Mouse (Mus musculus) heart, postnatal 0 days (tissue): Measurements from ENCODE around the gene Sema3a. TPM values are rescaled to one million over a fixed set of nuclear protein-coding genes. Genes with fewer than 3 reads are reported as not detected.
A peak's percentile ranks its signal among the peaks of the same experiment; 100 is the strongest.

Experiments
- ATAC-seq: fragments of 200-750 bp; cut with Nextera tagmentation; 2 replicates; pipeline ENCODE4 v1.8.0; 2017; ENCODE audit warnings: low read depth, moderate number of reproducible peaks, moderate library complexity; ENCODE audit not compliant: insufficient read depth
- DNase-seq: peaks from one replicate; pipeline ENCODE4 v3.0.0-alpha.2; 2016; ENCODE audit warnings: low spot score
- H3K27ac ChIP-seq: fragments of 300-500 bp; sonication (generic); 2 replicates; pipeline ENCODE4 v1.5.1; 2014; ENCODE audit warnings: low read depth, mild to moderate bottlenecking
- H3K27me3 ChIP-seq: fragments of 300-500 bp; sonication (generic); 2 replicates; pipeline ENCODE4 v1.6.1; 2014; ENCODE audit warnings: low read length, mixed read lengths; ENCODE audit not compliant: control insufficient read depth, insufficient read depth
- H3K36me3 ChIP-seq: fragments of 300-500 bp; sonication (generic); replicated peaks from 2 replicates; pipeline ENCODE4 v1.6.1; 2014; ENCODE audit warnings: low read length, mixed read lengths; ENCODE audit not compliant: control insufficient read depth, insufficient read depth
- H3K4me1 ChIP-seq: fragments of 300-500 bp; sonication (generic); 2 replicates; pipeline ENCODE4 v1.6.1; 2014; ENCODE audit warnings: antibody characterized with exemption; ENCODE audit not compliant: control insufficient read depth, insufficient read depth
- H3K4me2 ChIP-seq: fragments of 300-500 bp; sonication (generic); 2 replicates; pipeline ENCODE4 v1.6.1; 2014; ENCODE audit warnings: low read depth, mild to moderate bottlenecking, low read length, moderate library complexity
- H3K4me3 ChIP-seq: fragments of 300-500 bp; sonication (generic); 2 replicates; pipeline ENCODE4 v1.5.1; 2014; ENCODE audit warnings: low read depth, low read length
- H3K9ac ChIP-seq: fragments of 300-500 bp; sonication (generic); replicated peaks from 2 replicates; pipeline ENCODE4 v1.6.1; 2014; ENCODE audit warnings: low read depth, low read length, mixed read lengths
- H3K9me3 ChIP-seq: fragments of 300-500 bp; sonication (generic); replicated peaks from 2 replicates; pipeline ENCODE4 v1.6.1; 2016; ENCODE audit warnings: low read length; ENCODE audit not compliant: control insufficient read depth
- CTCF ChIP-seq: IDR thresholded peaks from 2 replicates; pipeline ENCODE4 v1.5.1; 2016; ENCODE audit warnings: antibody characterized with exemption, control low read depth, low read depth
- EP300 ChIP-seq: IDR thresholded peaks from 2 replicates; pipeline ENCODE4 v1.6.1; 2016; ENCODE audit warnings: antibody characterized with exemption, low read depth
- WGBS: fragments of 180-500 bp; shearing (Covaris S2); extraction: QIAGEN DNeasy Blood & Tissue Kit; methylation state at CpG from one replicate; pipeline ENCODE4 v1.1.7; 2014; 5-methylcytosine and 5-hydroxymethylcytosine counted together
- polyA plus RNA-seq: library from polyadenylated mRNA; unstranded; fragments of >200 nt; fragmentation: Nextera tagmentation; extraction: Ambion mirVana; gene quantifications from 2 replicates; pipeline ENCODE4 v1.2.1, GENCODE M21; 2015
- total RNA-seq: library from RNA; depleted of rRNA; stranded (reverse); fragments of >200 nt; gene quantifications from 2 replicates; pipeline ENCODE4 v1.2.3, GENCODE M21; 2014; ENCODE audit warnings: low replicate concordance

Gene Sema3a
- total and polyA plus RNA-seq, 2 experiments from 2014 or later = 3.6 to 19.0 TPM

GRCm38 (mm10) chr5:13628606-13629311, 503.5 kb downstream of the Sema3a start:
- no peaks in the 10 kb centered on the region for H3K4me1 ChIP-seq
- peak; percentile 96 for TF ChIP-seq CTCF
- TF ChIP-seq EP300 = no peak
- DNase-seq (peak; percentile 68), ATAC-seq (peak; percentile 64)
- H3K36me3 ChIP-seq = no peaks in the 10 kb centered on the region
- peak overlapping the region; percentile 52 for H3K4me3 ChIP-seq
- H3K9ac ChIP-seq = no peak overlapping the region; the same call in 1 of the 2 replicates
- H3K27ac ChIP-seq = no peak overlapping the region
- H3K27me3 ChIP-seq = peaks cover 15% of the 10 kb centered on the region; the same call in 1 of the 2 replicates
- whole genome bisulfite sequencing = 12% methylated on average over 24 of the region's 24 CpGs
- no peaks in the 10 kb centered on the region for H3K9me3 ChIP-seq
- H3K4me2 ChIP-seq = peak overlapping the region; percentile 86

- 30% methylated on average over 5 of the region's 5 CpGs for WGBS
- Histone ChIP-seq H3K27me3 (peaks cover 15% of the 10 kb centered on the region; the same call in 1 of the 2 replicates), H3K4me2 (no peak overlapping the region), H3K9ac (no peak overlapping the region), H3K9me3 (no peaks in the 10 kb centered on the region), H3K36me3 (no peaks in the 10 kb centered on the region), H3K4me1 (no peaks in the 10 kb centered on the region), H3K4me3 (no peak overlapping the region), H3K27ac (no peak overlapping the region)
- DNase-seq (no peak), ATAC-seq (no peak)
- TF ChIP-seq CTCF (no peak), EP300 (no peak)
Observed at GRCm38 (mm10) chr5:13629916-13630315, 504.7 kb downstream of the Sema3a start.

GRCm38 (mm10) chr5:13630692-13631091, 505.5 kb downstream of the Sema3a start:
- DNase-seq = peak; percentile 15
- no peak for ATAC-seq
- H3K36me3 ChIP-seq = no peaks in the 10 kb centered on the region
- no peak overlapping the region for H3K9ac ChIP-seq
- TF ChIP-seq CTCF (peak; percentile 19; the same call in 1 of the 2 replicates), EP300 (no peak)
- no peak overlapping the region for H3K4me3 ChIP-seq
- H3K4me2 ChIP-seq = no peak overlapping the region
- no peaks in the 10 kb centered on the region for H3K4me1 ChIP-seq
- no peaks in the 10 kb centered on the region for H3K9me3 ChIP-seq
- H3K27ac ChIP-seq = no peak overlapping the region
- peaks cover 15% of the 10 kb centered on the region; the same call in 1 of the 2 replicates for H3K27me3 ChIP-seq

GRCm38 (mm10) chr5:13636237-13636636, 511.0 kb downstream of the Sema3a start:
- Histone ChIP-seq H3K36me3 (no peaks in the 10 kb centered on the region), H3K4me1 (no peaks in the 10 kb centered on the region), H3K4me3 (no peak overlapping the region), H3K4me2 (no peak overlapping the region), H3K9ac (no peak overlapping the region), H3K27ac (no peak overlapping the region), H3K27me3 (no peaks in the 10 kb centered on the region), H3K9me3 (no peaks in the 10 kb centered on the region)
- WGBS = 57% methylated on average over 3 of the region's 3 CpGs
- TF ChIP-seq EP300 = no peak
- TF ChIP-seq CTCF = no peak
- DNase-seq = no peak
- ATAC-seq = no peak
